Mouse (Mus musculus): ENCODE measurements around the gene B4galnt2.

GRCm38 (mm10) chr11:95834143-95834667 is 80.5 kb downstream of the B4galnt2 start:
- TF ChIP-seq CTCF (IDR thresholded peaks at IDR 0.05; ENCODE audit: extremely low read depth, insufficient read length, insufficient replicate concordance, low read depth, low read length): no peak
- no peak; the same call in 1 of the 2 replicates for TF ChIP-seq POLR2A (IDR thresholded peaks at IDR 0.05; ENCODE audit: low read depth, low read length)

Data from small intestine, adult 2 months (tissue).